Mouse (Mus musculus) small intestine, adult 10 weeks (tissue): Measurements from ENCODE around the gene Apobr. TPM values are rescaled to one million over a fixed set of nuclear protein-coding genes. Genes with fewer than 3 reads are reported as not detected.

Experiments
- polyA plus RNA-seq: library from polyadenylated mRNA; stranded (reverse); fragments of 350-450 nt; fragmentation: Illumina TruSeq; extraction: RNeasy Lipid Tissue Mini Kit (QIAGEN cat#74804); gene quantifications from one replicate; pipeline ENCODE4 v1.2.3, GENCODE M21; 2014; ENCODE audit warnings: low replicate concordance

Gene Apobr
- polyA plus RNA-seq, result not detected

DNA sequence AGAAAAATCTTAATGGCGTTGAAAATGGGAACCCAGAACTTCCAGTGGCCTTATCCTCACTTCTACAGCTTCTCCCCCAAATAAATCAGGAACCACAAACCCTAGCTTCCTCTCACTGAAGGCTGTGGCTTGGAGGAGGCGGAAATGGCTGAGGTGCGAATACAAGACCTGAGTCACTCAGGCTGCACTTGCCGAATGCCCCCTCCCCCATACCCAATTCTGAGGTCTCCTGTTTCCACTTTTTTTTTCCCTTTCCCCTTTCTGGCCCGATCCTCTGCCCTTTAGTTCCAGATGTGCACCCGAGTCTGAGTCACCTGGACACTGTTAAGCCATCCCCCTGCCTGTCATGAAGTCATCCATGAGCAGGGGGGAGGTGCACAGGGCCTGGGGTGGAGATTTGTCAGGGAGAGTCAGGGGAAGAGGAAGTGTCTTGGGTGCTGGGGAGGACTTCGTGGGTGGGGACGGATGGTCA lies at the start of gene Apobr:
Gene Apobr, plus strand, starts transcription at position 437 of the 472 bp plus-strand sequence.

DNA sequence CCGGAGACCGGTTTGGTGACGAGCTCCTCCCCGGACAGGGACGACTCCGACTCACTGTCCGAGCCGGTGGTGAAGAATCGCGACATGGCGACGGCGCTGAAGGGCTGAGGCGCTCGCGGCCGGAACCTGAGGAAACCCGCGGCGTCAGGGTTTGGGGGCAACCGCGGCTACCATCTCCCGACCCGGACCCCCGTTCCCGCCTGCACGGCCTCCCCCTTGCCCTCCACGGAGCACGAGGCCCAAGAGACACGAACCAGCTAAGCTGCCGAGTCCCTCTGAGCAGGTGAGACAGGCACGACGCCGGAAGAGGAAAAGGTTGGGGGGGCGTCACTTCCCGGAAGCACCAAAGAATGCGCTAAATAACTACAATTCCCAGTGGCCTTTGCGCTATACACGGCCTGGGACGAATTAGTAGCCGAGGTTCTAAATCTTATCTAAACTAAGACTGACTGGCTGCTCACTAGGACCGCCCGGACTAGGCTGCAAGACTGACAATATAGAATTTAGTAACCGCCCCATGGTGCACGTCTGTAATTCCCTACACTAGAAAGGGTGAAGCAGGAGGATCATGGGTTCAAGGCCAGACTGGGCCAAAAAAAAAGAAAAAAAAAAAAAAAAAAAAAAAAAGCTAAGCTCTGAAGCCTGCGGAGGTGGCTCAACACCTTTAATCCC lies 18.5 kb upstream of the Apobr start, which contains the start of gene Eif3c:
Gene Eif3c, minus strand, starts transcription at position 318 of the 672 bp plus-strand sequence.

DNA sequence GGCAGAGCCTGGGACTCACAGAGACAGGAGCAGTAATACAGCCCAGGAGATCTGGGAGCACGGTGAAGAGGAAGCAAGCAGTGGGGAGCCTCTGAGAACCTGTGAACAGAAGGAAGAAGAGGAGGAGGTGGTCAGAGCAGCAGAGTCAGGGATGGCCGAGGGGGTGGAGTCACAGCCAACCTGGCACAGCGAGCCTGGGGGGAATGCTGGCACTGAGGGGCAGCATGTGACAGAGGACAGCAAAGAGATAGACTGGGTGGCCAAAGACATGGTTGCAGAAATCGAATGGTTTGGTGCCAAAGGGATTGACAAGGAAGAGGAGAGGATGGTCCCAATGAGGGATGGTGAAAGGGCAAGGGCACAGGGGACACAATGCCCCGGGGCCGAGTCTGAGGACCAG lies 975 bp downstream of the Apobr start, which contains the start of gene Cln3:
Gene Cln3, minus strand, starts transcription at position 101 of the 400 bp plus-strand sequence.

DNA sequence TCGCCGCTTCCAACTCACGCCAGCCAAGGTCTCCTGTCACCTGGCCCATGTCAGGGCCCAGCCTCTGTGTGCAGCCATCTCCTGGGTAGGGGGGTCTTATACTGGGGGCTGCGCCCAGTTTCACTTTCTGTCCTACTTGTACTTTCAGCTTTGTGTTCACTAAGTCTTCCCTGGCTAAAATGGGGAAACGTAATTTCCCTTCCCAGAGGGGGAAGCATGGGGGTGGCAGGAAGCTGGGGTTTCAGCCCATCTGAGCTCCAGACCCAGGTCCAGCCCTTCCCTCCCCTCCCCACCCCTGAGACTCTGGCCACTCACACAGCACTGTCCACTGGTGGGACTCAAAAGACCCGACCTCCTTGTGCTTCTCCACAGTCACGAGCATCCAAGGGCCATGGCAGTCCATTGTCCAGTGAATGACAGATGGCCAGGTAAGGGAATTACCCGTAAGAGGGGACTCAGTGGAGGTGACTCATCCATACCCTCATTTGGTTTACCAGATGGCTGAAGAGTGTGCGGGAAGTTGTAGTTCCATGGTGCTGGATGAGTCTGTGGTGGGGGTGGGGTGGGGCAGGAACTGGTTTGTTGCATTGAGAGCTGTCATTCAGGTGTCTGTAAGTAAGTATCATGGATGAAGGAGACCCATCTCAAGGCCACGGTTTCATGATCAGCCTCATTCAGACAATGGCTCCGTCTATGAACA lies 10.3 kb downstream of the Apobr start, which contains the start of gene Il27:
Gene Il27, minus strand, starts transcription at position 80 of the 700 bp plus-strand sequence.

DNA sequence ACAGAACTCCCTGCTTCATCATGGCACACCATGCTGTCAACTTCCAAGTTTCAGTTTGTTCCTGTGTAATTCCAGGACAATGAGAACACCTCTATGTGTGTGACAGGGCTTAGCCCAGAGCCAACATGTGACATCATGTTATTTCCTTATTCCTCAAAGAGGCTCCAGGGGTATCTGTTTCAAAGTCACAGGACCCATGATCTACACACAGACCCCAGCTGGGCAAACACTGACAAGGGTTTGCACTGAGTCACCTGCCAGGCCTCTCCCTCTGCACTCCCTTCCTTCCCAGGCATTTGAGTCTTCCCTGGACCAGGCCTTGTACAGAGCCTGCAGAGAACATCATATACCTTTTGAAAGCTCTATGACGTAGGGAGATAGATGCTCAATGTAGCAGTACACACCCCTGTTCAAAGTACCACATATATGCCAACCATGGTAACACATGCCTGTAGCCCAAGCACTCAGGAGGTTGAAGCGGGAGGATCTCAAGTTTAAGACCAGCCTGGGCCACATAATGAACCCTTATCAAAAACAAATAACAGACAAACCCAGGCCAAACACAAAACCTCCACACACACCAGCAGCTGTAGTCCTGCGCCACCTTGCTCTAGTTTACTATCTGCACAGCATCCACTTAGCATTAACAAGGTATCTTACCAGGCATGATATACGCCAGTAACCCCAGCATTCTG lies 46.2 kb downstream of the Apobr start, which contains the start of gene Nupr1:
Gene Nupr1, minus strand, starts transcription at position 38 of the 695 bp plus-strand sequence.

Other genes with a start within 250 kb of the Apobr start
- not detected for gene Lat, start 215.4 kb upstream of the Apobr start, polyA plus RNA-seq
- 4.0 TPM for gene Spns1, start 207.5 kb upstream of the Apobr start, polyA plus RNA-seq
- 8.7 TPM for gene Nfatc2ip, start 188.2 kb upstream of the Apobr start, polyA plus RNA-seq
- gene Cd19, start 170.1 kb upstream of the Apobr start, polyA plus RNA-seq, result 0.97 TPM
- 1.0 TPM for gene Rabep2, start 156.2 kb upstream of the Apobr start, polyA plus RNA-seq
- not detected for gene Atp2a1, start 121.8 kb upstream of the Apobr start, polyA plus RNA-seq
- gene Sh2b1, start 109.5 kb upstream of the Apobr start, polyA plus RNA-seq, result 0.45 TPM
- 3.2 TPM for gene Tufm, start 97.6 kb upstream of the Apobr start, polyA plus RNA-seq
- gene Atxn2l, start 81.5 kb upstream of the Apobr start, polyA plus RNA-seq, result 19.2 TPM
- gene Eif3c, start 18.5 kb upstream of the Apobr start, polyA plus RNA-seq, result 87.7 TPM
- 0.59 TPM for gene Cln3, start 875 bp downstream of the Apobr start, polyA plus RNA-seq
- gene Il27, start 10.0 kb downstream of the Apobr start, polyA plus RNA-seq, result not detected
- gene Nupr1, start 45.9 kb downstream of the Apobr start, polyA plus RNA-seq, result 4.2 TPM
- gene Sgf29, start 64.4 kb downstream of the Apobr start, polyA plus RNA-seq, result not detected
- 18.3 TPM for gene Sult1a1, start 91.5 kb downstream of the Apobr start, polyA plus RNA-seq
- not detected for gene Bola2, start 110.5 kb downstream of the Apobr start, polyA plus RNA-seq
- 0.22 TPM for gene Slx1b, start 110.8 kb downstream of the Apobr start, polyA plus RNA-seq
- gene Coro1a, start 122.8 kb downstream of the Apobr start, polyA plus RNA-seq, result 4.5 TPM
- 12.0 TPM for gene Mapk3, start 174.7 kb downstream of the Apobr start, polyA plus RNA-seq
- 2.1 TPM for gene Gdpd3, start 181.4 kb downstream of the Apobr start, polyA plus RNA-seq
- gene Ypel3, start 192.0 kb downstream of the Apobr start, polyA plus RNA-seq, result 5.8 TPM
- gene Tbx6, start 196.5 kb downstream of the Apobr start, polyA plus RNA-seq, result not detected
- gene Ppp4c, start 207.6 kb downstream of the Apobr start, polyA plus RNA-seq, result 24.4 TPM
- gene Fam57b, start 212.7 kb downstream of the Apobr start, polyA plus RNA-seq, result not detected
- gene 4930451I11Rik, start 246.7 kb downstream of the Apobr start, polyA plus RNA-seq, result not detected